Mouse (Mus musculus): ENCODE data around the gene Zfp804a.

Zfp804a gene

DNA sequence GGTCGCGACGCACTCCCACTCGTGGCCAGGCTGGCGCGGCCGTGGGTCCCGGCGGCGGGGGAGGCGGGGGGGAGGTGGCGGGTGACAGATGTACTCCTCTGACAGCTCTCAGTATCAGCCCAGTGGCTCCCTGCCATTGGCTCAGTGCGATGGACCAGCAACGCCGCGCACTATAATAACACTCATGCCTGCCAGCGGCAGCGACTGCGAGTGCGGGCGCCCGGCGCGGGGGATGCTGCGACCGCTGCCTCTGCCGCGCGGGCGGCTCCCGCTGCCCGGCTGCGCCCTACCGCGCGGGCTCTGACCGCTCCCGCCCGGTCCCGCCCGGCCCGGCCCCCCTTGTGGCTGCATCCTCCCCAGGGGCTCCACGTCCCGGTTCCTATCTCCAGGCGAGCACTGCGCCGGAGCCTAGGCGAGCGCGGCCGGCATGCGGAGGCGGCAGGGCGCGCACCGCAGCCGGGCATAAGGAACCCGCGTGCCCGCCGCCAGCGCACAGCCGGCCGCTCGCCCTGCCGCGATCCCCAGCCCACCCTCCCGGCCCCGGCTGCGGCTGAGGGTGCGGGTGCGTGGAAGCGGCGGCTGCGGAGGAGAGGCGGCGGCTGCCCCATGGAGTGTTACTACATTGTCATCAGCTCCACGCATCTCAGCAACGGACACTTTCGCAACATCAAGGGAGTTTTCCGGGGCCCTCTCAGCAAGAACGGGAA lies at the start of gene Zfp804a:
Gene Zfp804a (plus strand): TSS at position 38 of the 707 bp plus-strand sequence.
- DNase-seq (ENCODE audit: low spot score) = no peak

DNA sequence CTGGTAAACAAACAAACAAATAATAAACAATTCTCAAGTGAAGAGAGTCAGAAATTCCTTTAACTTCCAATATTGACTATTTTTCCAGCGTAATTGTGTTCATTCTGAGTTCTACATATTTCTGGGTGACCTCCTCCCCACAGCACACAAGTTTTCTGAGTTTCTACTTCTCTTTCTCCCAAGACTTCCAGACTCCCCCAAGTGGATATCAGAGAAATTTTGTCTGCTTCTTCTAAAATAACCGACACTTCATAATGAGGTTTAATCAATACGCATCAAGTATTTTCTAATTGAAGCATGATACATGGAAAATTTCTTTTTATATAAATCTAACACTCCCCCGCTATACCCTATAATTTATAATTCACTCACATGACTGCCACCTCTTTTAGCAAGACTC lies 1.4 kb upstream of the Zfp804a start:
- no peak for DNase-seq (ENCODE audit: low spot score)

DNA sequence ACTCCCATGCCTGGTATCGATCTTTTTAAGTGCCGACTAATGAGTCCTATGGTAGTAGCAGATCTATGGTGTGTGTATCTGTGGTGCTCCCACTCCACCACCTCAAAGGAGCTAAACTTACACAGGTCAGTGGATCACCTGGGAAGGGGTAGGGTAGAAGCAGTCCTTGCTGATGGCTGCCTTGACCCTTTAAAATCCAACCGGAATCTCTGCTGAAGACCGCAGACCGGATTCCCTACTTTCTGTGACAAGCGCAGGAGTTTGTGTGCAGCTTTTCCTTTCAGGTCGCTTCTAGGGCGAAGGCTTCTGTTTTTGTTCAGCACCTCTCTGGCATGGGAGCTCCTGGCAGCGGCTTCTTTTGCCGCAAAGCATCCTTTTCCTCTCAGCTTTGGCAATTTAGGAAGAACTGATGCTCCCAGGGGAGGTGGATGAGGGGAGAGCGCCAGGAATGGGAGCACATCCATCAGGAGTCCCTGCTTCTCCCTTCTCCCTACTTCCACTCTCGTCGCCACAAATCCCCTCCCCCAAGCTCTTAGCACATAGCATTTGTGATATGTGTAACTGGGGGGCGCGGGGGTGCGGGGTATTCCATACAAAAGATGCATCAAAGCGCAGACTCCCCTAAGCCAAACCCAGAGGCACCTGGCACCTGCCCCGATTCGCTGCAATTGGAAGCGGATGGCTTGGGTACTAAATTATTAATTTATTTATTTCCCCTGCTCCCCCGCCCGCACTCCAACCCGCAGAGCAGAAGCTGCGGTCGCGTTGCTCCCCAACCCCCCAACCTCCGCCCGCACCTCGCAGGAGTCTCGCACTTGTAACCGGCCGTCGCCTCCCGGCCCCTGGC lies 461 bp upstream of the Zfp804a start:
- no peak for DNase-seq (ENCODE audit: low spot score)

DNA sequence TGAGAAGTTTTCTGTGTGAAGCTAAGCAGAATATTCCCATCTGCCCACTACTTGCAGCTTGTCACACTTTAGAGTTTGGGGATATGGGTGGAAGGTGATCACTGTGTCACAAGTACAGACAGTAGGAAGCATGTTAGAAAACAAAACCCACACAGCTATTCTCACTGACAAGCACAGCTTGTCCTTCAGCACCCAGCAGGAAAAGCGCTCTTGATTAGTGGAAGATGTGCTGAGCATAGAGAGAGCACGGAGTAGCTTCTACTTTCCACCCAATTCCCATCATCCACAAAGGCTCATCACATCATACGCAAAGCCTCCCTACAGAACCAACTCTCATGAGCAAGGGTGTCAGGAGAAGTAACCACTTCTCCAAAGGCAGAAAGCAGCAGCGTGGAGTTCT lies 1.4 kb downstream of the Zfp804a start:
- no peak for DNase-seq (ENCODE audit: low spot score)

DNA sequence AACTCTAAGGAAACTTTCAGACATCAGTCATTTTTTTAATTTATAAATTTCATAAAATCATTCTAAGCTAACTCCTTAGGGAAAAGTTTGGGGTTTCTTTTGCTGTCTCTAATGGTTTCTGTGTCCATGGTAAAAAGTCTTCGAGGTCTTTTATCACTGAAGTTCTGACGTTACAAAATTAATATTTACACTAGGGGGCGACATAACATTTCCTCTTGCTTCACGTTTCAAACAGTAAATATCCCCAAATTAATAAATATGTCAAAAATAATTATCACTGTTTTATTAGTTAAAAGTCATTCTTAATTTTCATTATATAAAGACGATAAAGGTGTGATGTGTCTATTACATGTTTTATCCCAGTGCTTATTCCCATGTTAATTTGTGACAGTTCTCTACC lies 11.6 kb downstream of the Zfp804a start:
- no peak for DNase-seq (ENCODE audit: low spot score)

DNA sequence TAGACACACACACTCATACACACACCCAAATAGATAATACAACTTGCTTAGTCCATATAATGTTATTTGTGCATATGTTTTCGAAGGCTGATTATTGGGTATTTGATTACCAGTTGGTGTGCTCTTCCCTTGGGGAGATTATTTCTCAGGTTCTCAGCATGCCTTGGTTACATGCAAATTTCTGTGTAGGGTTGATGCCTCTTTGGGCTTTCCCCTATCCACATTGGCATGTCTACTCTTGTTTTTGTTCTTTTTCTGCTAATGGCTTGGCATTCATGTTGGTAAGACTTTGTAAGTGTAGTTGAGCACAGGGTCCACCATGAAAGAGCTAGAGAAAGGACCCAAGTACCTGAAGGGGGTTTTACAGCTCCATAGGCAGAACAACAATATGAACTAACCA lies 14.9 kb downstream of the Zfp804a start:
- DNase-seq (ENCODE audit: low spot score) = no peak

DNA sequence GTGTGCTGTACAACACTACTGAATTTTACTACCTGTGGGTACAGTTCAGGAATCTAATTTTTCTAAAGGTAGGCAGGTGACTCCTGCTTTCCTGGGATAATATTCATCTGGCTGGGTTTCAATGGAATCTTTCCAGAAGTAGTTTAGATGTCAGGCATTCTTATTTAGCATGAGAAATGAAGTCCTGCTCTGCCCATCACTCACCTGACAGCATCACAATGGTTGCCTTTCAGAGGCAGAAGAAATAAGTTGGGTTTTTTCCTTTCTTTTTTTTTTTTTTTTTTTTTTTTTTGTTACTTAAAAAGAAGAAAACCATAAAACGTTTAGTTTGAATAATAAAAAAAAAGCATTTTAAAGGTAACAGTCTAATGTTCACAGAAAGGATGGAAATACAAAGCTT lies 16.1 kb downstream of the Zfp804a start:
- no peak for DNase-seq (ENCODE audit: low spot score)

DNA sequence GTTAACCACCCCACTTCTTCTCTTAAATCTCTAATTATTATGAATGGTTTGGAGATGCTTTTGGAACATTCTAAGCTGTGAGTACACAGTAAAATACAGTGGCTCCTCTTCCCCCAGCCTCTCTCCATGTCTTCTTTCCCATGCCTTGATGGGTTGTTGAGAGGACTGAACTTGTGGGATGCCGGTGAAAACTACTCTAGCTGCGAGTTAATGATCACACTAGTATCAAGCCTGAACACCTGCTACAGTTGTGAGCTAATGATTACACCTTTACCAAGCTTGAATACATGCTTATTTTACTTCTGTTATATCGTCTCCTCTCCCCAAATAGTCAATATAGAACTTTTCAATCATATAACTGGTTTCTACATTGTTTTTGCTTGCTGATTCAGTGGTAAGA lies 23.9 kb downstream of the Zfp804a start:
- no peak for DNase-seq (ENCODE audit: low spot score)

DNA sequence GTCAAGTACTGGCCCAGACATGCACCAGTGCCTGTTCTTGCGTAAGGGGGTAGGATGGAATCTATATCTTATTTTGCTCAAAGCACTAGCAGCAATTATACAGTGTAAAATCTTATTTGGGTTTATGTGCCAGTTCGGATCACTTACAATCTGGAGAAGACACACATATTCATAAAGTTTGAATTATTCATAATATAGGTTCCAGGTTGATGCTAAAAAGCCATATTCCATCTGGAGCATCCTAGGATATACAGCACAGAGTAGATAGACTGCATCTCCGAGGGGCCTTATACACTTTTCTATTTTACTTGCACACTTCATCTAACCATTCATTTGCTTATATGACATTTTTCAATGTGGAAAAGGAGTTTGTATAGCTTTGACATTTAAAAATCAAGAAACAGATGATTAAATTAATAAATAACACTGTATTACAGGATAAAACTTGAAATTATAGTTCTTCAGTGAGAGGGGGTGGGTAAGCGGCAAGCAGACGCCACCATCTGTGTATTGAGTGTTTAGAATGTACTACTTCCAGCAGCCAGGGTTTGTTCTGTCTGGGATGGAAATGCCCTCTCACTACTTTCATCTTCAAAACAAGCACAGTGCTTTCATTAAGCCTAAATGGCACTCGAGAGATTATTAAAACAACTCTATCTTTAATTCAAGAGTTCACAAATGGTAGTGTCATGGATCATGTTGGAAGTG lies 25.4 kb downstream of the Zfp804a start:
- no peak for DNase-seq (ENCODE audit: low spot score)

DNA sequence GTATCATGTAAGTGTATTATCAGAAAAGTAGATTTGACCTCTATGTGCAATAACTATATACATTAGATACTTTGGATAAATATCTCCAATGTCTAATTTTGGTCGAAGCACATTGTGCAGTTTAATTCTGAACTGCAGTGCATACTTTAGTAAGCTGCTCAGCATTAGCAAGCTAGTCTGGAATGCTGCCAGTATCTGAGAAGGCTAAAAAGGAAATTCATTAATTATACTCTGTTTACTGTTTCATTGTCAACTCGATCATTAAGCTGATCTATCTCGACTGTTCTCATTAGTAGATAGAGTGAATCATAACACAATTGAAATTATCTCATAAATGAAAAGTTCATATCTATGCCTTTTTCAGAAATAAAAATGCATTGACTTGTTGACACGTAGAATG lies 27.7 kb downstream of the Zfp804a start:
- DNase-seq (ENCODE audit: low spot score) = no peak

DNA sequence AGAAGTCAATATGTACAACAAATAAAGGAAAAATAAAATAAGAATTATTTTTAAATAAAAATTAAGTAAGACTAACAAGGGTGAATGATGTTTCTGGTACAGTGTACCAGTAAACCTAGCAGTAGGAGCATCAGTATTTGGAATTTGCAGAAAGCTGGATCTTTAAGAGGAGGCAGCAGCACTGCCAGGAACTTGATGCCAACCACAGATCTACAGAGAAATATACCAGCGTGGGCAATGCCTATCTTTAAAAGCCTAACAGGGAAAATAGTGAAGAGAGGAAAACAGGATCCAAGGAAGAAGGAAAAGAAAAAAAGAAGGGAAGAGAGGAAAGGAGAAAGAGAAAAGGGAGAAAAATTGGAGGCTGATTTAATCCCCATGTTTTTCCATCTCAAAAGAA lies 60.1 kb downstream of the Zfp804a start:
- DNase-seq (ENCODE audit: low spot score) = no peak

DNA sequence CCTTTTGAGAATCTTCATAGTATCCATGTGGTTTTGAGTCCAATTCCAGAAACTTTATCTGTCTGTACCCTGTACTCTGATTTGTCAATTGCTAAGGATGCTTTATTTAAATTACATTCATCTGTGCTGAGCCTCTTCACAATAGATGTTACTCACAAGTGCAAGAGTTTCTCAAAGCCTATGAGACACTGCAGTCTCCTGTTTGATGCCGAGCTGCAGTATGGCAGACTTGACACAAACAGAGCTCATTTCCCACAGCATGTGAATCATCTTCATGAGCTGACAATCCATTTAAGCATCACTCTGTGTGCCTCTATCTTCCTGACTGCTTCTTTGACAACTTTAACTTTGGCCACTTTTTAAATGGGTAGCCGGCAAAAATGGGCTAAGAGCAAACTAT lies 60.6 kb downstream of the Zfp804a start:
- no peak for DNase-seq (ENCODE audit: low spot score)

DNA sequence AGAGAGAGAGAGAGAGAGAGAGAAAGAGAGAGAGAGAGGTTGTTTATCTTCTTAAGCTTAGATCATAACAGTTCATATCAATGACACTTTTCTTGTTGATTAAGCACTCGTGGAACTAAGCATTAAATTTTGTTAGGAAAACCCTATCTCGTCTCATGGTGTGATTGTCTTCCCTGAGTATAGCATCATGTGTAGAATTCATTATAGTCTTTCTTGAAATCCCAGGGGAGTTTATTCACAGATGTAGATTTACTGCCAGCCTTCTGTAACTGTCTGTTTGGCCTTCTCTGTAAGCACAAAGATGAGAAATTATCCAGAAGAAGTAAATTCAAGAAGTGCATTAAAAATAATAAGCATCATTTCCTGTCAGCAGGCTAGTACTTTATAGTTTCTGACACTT lies 66.6 kb downstream of the Zfp804a start:
- no peak for DNase-seq (ENCODE audit: low spot score)

DNA sequence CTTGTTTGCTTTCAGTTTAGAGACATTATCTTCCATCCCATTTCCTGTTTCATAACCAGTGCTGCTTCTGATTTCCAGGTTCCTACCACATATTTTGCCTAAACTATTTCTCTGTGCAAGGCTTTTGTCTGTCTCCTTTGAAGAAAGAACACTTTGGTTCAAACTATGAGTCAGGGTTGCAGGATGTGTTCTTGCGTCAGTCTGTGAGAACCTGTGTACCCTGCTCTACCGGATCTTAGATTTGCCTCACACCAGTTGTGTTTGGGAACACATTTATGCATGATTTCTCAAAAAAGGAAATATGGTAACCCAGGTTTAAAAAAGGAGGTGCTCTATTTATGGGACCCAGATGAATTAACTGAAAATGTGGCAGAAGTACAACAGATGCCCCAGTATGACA lies 125.7 kb downstream of the Zfp804a start:
- DNase-seq (ENCODE audit: low spot score) = no peak

DNA sequence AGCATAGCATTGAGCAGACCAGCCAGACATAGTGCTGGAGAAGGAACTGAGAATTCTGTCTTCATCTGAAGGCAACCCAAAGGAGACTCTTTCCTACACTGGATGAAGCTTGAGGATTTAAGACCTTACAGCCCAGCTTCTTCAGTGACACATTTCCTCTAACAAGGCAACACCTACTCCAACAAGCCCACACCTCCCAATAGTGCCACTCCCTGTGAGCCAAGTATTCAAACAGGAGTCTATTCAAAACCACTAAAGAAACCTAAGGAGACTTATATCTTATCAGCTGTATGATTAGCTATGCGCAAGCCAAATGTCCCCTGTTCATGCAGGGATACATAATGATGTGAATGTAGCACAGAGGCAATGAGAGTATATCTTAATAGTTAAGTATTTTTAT lies 128.0 kb downstream of the Zfp804a start:
- DNase-seq (ENCODE audit: low spot score) = no peak

DNA sequence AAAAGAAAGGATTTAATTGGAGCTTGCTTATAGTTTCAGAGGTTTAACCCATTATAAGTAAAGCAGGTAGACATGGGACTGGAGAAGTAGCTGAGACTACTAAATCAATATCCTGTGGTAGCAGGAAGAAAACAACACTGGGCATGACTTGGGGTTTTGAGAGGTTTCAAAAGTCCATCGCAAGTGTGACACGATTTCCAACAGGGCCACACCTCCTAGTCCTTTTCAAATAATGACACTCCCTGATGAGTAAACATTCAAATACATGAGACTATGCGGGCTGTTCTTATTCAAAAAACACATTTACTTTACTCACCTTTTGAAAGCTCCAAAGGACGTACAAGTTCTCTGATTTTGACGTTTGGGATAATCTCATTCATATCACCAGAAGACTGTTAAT lies 146.9 kb downstream of the Zfp804a start:
- no peak for DNase-seq (ENCODE audit: low spot score)

DNA sequence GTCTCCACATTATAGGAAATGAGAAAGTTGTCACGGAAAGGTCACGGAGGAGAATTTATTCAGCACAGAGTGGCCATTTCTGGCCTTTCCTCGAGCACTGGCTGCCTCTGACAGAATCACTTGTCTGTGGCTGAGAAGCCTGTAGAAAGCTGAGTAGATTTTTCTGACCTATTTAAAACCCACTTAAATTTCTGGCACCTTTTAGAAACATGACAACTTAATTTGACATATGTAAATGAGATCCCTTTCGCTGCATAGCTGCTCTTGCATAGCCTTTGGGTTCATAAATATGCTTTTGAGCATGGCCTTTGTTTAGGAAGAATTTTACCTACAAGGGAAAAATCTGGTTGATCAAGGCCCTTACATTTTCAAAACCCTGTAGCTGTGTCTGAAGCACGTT lies 147.6 kb downstream of the Zfp804a start:
- no peak for DNase-seq (ENCODE audit: low spot score)

DNA sequence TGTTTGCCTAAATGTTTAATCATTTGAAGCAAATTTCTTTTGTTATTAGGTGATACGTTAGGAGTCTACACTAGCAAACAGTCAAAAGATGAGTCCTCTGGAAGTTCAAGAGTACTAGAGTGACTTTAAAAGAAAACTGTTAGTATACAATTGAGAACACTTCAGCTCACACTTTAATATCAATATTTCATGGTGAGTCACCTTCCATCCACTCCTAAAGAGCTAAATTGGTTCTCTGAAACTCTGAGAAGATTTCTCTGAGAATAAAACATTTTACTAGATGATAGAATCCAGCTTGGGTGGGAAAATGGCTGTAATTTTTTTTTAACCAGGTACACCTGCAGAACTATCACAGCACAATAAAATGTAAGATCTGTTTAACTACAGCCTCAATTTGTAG lies 157.6 kb downstream of the Zfp804a start:
- DNase-seq (ENCODE audit: low spot score) = no peak

DNA sequence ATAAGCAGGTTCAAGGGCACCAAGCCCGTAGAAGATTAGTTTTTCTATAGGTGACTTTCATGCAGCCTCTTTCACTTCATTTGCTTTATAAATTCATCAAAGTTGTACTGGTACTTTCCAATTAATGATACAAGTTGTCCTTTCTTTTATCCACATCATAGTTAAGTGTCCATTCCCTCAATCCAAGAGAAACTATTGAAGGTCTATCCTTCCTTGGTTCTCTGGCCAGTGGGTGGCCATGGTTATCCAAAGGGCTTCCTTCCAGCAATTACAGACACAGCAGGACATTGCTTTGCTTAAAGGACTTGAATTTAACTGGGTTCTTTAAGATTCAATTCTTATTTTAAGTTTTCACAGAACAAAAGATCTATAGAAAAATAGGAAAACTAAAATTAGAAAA lies 158.9 kb downstream of the Zfp804a start:
- DNase-seq (ENCODE audit: low spot score) = no peak

DNA sequence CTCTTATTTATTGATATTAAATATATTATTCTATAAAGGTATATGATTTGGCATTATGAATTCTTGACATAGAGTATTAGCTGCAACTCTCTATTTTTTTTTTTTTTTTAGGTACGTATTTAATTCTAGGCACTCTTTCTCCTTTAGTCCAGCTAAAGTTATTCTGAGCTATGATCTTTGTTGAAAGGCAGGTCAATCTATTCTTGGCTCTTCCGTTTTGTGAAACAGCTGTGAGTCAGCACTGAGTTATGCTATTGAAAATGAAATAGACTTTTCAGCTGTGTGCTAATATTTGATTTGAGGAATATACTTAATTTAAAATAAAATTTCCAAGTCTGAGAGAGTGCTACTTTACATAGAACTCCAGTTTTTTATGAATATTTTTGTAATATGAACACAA lies 164.9 kb downstream of the Zfp804a start:
- DNase-seq (ENCODE audit: low spot score) = no peak

DNA sequence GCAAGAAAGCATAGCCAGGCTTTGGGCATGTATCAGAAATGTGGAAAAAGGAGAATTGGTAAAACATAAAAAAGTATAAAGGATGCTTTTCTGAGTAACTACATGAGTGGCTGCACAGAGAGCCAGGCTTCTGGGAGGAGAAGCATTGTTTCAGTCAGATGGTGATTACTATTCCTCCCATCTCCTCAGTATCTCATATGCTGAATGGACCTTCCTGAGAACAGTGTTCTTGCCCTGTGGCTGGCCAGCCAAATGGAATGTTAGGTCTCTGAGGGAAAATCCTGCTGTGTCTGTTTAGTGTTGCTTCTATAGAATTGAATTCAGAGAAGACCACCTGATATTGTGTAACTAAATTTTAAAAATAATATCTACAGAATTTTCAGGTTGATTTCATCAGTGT lies 193.0 kb downstream of the Zfp804a start:
- no peak for DNase-seq (ENCODE audit: low spot score)

DNA sequence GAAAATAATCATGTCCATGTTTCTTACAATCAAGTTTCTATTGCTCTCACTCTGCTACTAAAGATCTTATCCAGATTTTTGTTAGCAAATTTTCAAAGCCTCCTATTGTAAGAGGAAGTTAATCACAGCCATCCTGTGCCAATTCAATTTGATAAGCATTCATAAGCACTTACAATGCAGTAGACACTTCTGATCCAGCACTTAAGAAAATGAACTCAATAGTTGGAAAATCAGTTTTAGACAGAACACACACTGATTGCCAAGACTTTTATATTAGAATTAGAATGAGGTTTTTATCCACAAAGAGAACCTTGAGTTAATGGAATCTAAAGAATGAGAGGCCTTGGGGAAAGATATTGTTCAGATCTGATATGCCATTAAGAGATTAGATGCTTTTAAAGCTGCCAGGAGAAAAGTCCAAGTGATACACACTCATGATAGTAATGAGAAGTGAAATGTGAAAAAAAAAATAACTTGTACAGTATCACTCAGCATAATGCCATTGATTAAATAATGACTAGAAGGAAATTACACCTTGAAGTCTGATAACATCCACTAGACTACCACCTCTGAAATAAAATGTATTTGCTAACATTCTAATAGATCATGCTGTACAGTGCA lies 194.0 kb downstream of the Zfp804a start:
- DNase-seq (ENCODE audit: low spot score) = no peak

DNA sequence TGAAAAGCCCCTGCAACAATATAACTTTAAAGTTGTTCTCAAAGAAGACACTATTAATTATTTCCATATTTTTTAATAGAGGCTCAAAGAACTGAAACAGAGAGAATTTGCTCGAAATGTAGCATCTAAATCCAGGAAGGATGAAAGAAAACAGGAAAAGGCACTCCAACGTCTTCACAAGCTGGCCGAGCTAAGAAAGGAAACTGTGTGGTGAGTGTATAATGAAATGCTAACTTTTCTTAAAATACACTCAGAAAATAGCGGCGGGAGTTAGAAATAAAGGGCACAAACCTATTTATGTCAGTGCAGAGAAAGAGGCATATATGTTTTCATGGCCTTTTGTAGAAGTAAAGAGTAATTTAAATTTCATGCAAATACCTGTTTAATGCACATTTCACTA lies 200.4 kb downstream of the Zfp804a start:
- DNase-seq (ENCODE audit: low spot score) = no peak
